Comparison of ENCODE assay signal across 12 mouse cellular contexts in genomic region chr9:98675612-98676011, GRCm38 (mm10).
"Had no signal": no experiment of that assay in that cellular context is flagged by ENCODE, and none has a peak within 500 bp of the region (broad histone marks: within the 10 kb centered on the region; RNA-seq: fewer than 3 reads in every experiment).

No protein-coding gene starts in this region.

- H3K27ac ChIP-seq: kidney, embryonic 15.5 days; limb, embryonic 12.5 days; liver, embryonic 15.5 days; midbrain, embryonic 13.5 days; stomach, embryonic 15.5 days had no signal

- DNase-seq: kidney, postnatal 25 days; liver; lung, adult 2 months; lung, postnatal 36 days; right cerebral cortex, postnatal 14 days; thymus, postnatal 4 days had no signal

- H3K4me3 ChIP-seq: kidney, embryonic 15.5 days; limb, embryonic 12.5 days; liver, embryonic 15.5 days; midbrain, embryonic 13.5 days; stomach, embryonic 15.5 days had no signal

- H3K27me3 ChIP-seq: kidney, embryonic 15.5 days; limb, embryonic 12.5 days; liver, embryonic 15.5 days; midbrain, embryonic 13.5 days; stomach, embryonic 15.5 days had no signal

- H3K36me3 ChIP-seq: kidney, embryonic 15.5 days; limb, embryonic 12.5 days; liver, embryonic 15.5 days; midbrain, embryonic 13.5 days; stomach, embryonic 15.5 days had no signal

- H3K4me1 ChIP-seq: kidney, embryonic 15.5 days; limb, embryonic 12.5 days; liver, embryonic 15.5 days; midbrain, embryonic 13.5 days; stomach, embryonic 15.5 days had no signal

- H3K9ac ChIP-seq: kidney, embryonic 15.5 days; limb, embryonic 12.5 days; liver, embryonic 15.5 days; midbrain, embryonic 13.5 days; stomach, embryonic 15.5 days had no signal

- ATAC-seq: lung, postnatal 0 days; midbrain, embryonic 13.5 days had no signal

- H3K4me2 ChIP-seq: kidney, embryonic 15.5 days; limb, embryonic 12.5 days; liver, embryonic 15.5 days; midbrain, embryonic 13.5 days; stomach, embryonic 15.5 days had no signal

- H3K9me3 ChIP-seq: kidney, embryonic 15.5 days; limb, embryonic 12.5 days; liver, embryonic 15.5 days; midbrain, embryonic 13.5 days; stomach, embryonic 15.5 days had no signal
